Mouse (Mus musculus) small intestine, adult 2 months (tissue): ENCODE data around the gene Unc119b.

Source experiments
- CTCF ChIP-seq: fragments of 200-500 bp; IDR thresholded peaks from 2 replicates; pipeline ENCODE4 v1.5.1; 2012; ENCODE audit warnings: low read depth, mild to moderate bottlenecking, control low read depth, inconsistent platforms, low read length, moderate library complexity, mixed read lengths; ENCODE audit not compliant: insufficient replicate concordance, insufficient read length; ENCODE audit errors: extremely low read depth
- POLR2A ChIP-seq: fragments of 200-500 bp; IDR thresholded peaks from 2 replicates; pipeline ENCODE4 v1.6.1; 2012; ENCODE audit warnings: low read depth, mild to moderate bottlenecking, control low read depth, inconsistent platforms, low read length, moderate library complexity

DNA sequence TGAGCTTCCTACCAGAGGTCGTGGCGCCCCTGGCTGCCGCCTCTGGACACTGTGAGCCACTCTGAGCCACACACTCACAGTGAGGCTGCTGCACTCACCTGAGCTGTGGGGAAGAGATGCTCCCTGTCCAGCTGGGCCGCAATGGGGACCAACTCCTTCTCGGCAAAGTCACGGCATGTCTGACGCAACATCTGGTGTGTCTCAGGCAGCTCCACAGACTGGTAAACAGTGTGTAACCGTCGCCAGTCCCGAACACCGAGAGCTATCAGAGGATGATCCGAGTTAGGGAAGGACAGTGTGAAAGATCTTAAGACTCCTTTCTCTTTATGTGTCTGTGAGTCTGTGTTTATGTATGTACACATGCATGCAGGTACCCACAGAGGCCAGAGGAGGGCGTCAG, 17.3 kb downstream of the Unc119b start:
- TF ChIP-seq CTCF = no peak
- no peak for TF ChIP-seq POLR2A
